Mouse (Mus musculus) liver, embryonic 16.5 days (tissue): ENCODE measurements around the gene Kcnd3. TPM values are rescaled to one million over a fixed set of nuclear protein-coding genes. Genes with fewer than 3 reads are reported as not detected.
"Not testable (repeated sequence)": the region's sequence is repeated elsewhere in the genome, so short reads cannot be mapped to it uniquely, and the experiment has no call there.

Experiments
- ATAC-seq: fragments of 200-750 bp; cut with Nextera tagmentation; 2 replicates; pipeline ENCODE4 v1.8.0; 2017; ENCODE audit warnings: low read depth, mild to moderate bottlenecking, moderate number of reproducible peaks, moderate library complexity
- H3K27ac ChIP-seq: fragments of 300-500 bp; sonication (generic); 2 replicates; pipeline ENCODE4 v1.5.1; 2014; ENCODE audit warnings: mild to moderate bottlenecking, low read length
- H3K27me3 ChIP-seq: fragments of 300-500 bp; sonication (generic); 2 replicates; pipeline ENCODE4 v1.6.1; 2014; ENCODE audit warnings: low read depth, low read length, mixed read lengths; ENCODE audit not compliant: control insufficient read depth, insufficient read depth
- H3K36me3 ChIP-seq: fragments of 300-500 bp; sonication (generic); 2 replicates; pipeline ENCODE4 v1.6.1; 2014; ENCODE audit warnings: mild to moderate bottlenecking; ENCODE audit not compliant: control insufficient read depth, insufficient read depth
- H3K4me1 ChIP-seq: fragments of 300-500 bp; sonication (generic); 2 replicates; pipeline ENCODE4 v1.6.1; 2014; ENCODE audit warnings: low read depth, low read length, mixed read lengths; ENCODE audit not compliant: control insufficient read depth
- H3K4me2 ChIP-seq: fragments of 300-500 bp; sonication (generic); 2 replicates; pipeline ENCODE4 v1.6.1; 2014; ENCODE audit warnings: low read depth, low read length, mixed read lengths
- H3K4me3 ChIP-seq: fragments of 300-500 bp; sonication (generic); 2 replicates; pipeline ENCODE4 v1.5.1; 2014; ENCODE audit warnings: low read depth, mild to moderate bottlenecking, low read length
- H3K9ac ChIP-seq: fragments of 300-500 bp; sonication (generic); 2 replicates; pipeline ENCODE4 v1.6.1; 2014; ENCODE audit warnings: low read depth, low read length
- H3K9me3 ChIP-seq: fragments of 300-500 bp; sonication (generic); replicated peaks from 2 replicates; pipeline ENCODE4 v1.6.1; 2016; ENCODE audit warnings: low read length; ENCODE audit not compliant: control insufficient read depth
- WGBS: fragments of 180-500 bp; shearing (Covaris S2); extraction: QIAGEN DNeasy Blood & Tissue Kit; methylation state at CpG from one replicate; pipeline ENCODE4 v1.1.7; 2014; ENCODE audit not compliant: insufficient replicate concordance; 5-methylcytosine and 5-hydroxymethylcytosine counted together
- polyA plus RNA-seq: library from polyadenylated mRNA; unstranded; fragments of >200 nt; fragmentation: Nextera tagmentation; extraction: Ambion mirVana; gene quantifications from 2 replicates; pipeline ENCODE4 v1.2.1, GENCODE M21; 2015

Kcnd3 gene
- polyA plus RNA-seq, 1 experiment from 2014 or later: 0.05 TPM

GRCm38 (mm10) chr3:105698311-105698710, 246.2 kb downstream of the Kcnd3 start:
- peak; percentile 60 for ATAC-seq
- no peak overlapping the region for H3K4me3 ChIP-seq
- no peaks in the 10 kb centered on the region for H3K36me3 ChIP-seq
- H3K27me3 ChIP-seq: peaks cover 34% of the 10 kb centered on the region
- WGBS: 19% methylated on average over 1 of the region's 1 CpGs
- H3K9me3 ChIP-seq: no peaks in the 10 kb centered on the region
- peak overlapping the region; percentile 32; the same call in 1 of the 2 replicates for H3K9ac ChIP-seq
- H3K4me1 ChIP-seq: peaks cover 42% of the 10 kb centered on the region
- H3K4me2 ChIP-seq: peak overlapping the region; percentile 36
- H3K27ac ChIP-seq: peak overlapping the region; percentile 89

- H3K9me3 ChIP-seq: no peaks in the 10 kb centered on the region
- peak overlapping the region; percentile 89 for H3K27ac ChIP-seq
- no peaks in the 10 kb centered on the region for H3K36me3 ChIP-seq
- H3K4me2 ChIP-seq: peak overlapping the region; percentile 36
- H3K9ac ChIP-seq: peak overlapping the region; percentile 32; the same call in 1 of the 2 replicates
- H3K4me3 ChIP-seq: no peak overlapping the region
- 37% methylated on average over 3 of the region's 3 CpGs for WGBS
- peak; percentile 93 for ATAC-seq
- H3K4me1 ChIP-seq: peaks cover 51% of the 10 kb centered on the region
- peaks cover 27% of the 10 kb centered on the region for H3K27me3 ChIP-seq
Observed at GRCm38 (mm10) chr3:105699241-105699933, 247.3 kb downstream of the Kcnd3 start.

DNA sequence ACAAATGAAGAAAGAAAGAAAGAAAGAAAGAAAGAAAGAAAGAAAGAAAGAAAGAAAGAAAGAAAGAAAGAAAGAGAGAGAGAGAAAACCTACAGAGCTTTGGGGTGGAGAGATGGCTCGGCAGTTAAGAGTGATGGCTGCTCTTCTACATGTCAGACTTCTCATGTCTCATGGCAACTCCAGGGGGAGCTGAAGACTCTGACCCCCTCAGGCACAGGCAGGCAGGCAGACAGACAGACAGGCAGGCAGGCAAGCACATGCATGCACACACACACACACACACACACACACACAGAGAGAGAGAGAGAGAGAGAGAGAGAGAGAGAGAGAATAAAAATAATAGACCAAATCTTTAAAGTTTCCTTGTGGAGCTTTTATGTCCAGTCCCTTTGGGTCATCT, 248.7 kb downstream of the Kcnd3 start:
- H3K9me3 ChIP-seq, ATAC-seq, H3K4me3 ChIP-seq, H3K36me3 ChIP-seq, H3K27ac ChIP-seq: not testable (repeated sequence)
- WGBS: 19% methylated on average over 1 of the region's 1 CpGs
- H3K4me1 ChIP-seq: peaks cover 61% of the 10 kb centered on the region
- peak overlapping the region; percentile 8; the same call in 1 of the 2 replicates for H3K4me2 ChIP-seq
- H3K27me3 ChIP-seq: peaks cover 19% of the 10 kb centered on the region
- H3K9ac ChIP-seq: peak overlapping the region; percentile 38

GRCm38 (mm10) chr3:105701399-105701798, 249.3 kb downstream of the Kcnd3 start:
- no peak overlapping the region; the same call in 1 of the 2 replicates for H3K27ac ChIP-seq
- H3K4me2 ChIP-seq: peak overlapping the region; percentile 8
- no peaks in the 10 kb centered on the region for H3K36me3 ChIP-seq
- no peaks in the 10 kb centered on the region for H3K9me3 ChIP-seq
- H3K27me3 ChIP-seq: peaks cover 19% of the 10 kb centered on the region
- no peak overlapping the region; the same call in 1 of the 2 replicates for H3K4me3 ChIP-seq
- peaks cover 61% of the 10 kb centered on the region for H3K4me1 ChIP-seq
- ATAC-seq: peak; percentile 6; the same call in 1 of the 2 replicates
- 22% methylated on average over 5 of the region's 5 CpGs for WGBS
- H3K9ac ChIP-seq: peak overlapping the region; percentile 38

GRCm38 (mm10) chr3:105703571-105703970, 251.4 kb downstream of the Kcnd3 start:
- Histone ChIP-seq H3K4me3 (no peak overlapping the region), H3K27ac (no peak overlapping the region), H3K4me2 (no peak overlapping the region), H3K4me1 (peaks cover 54% of the 10 kb centered on the region), H3K27me3 (peaks cover 18% of the 10 kb centered on the region), H3K9ac (no peak overlapping the region), H3K9me3 (no peaks in the 10 kb centered on the region), H3K36me3 (no peaks in the 10 kb centered on the region)
- no peak for ATAC-seq
- WGBS: 58% methylated on average over 6 of the region's 6 CpGs

- WGBS: 6% methylated on average over 39 of the region's 43 CpGs
Observed at GRCm38 (mm10) chr3:105704031-105705008, 252.2 kb downstream of the Kcnd3 start, which contains the start of gene Inka2. Gene Inka2 (plus strand): TSS chr3:105704599.

GRCm38 (mm10) chr3:105705061-105705549, 253.0 kb downstream of the Kcnd3 start:
- peak; percentile 11 for ATAC-seq
- Histone ChIP-seq H3K4me1 (peaks cover 38% of the 10 kb centered on the region), H3K4me2 (peak overlapping the region; percentile 97), H3K27ac (no peak overlapping the region), H3K9ac (peak overlapping the region; percentile 58), H3K9me3 (no peaks in the 10 kb centered on the region), H3K36me3 (no peaks in the 10 kb centered on the region), H3K27me3 (peaks cover 18% of the 10 kb centered on the region), H3K4me3 (peak overlapping the region; percentile 63)
- under 1% methylated on average over 28 of the region's 28 CpGs for WGBS

More at GRCm38 (mm10) chr3:105704031-105705008, 252.2 kb downstream of the Kcnd3 start, which contains the start of gene Inka2:
- peak; percentile 94 for ATAC-seq
- peaks cover 46% of the 10 kb centered on the region for H3K4me1 ChIP-seq
- 0 out of 2 replicates have a peak within 1 kb of the TSS, but pooled peaks have one; percentile 31 for H3K27ac ChIP-seq
- H3K36me3 ChIP-seq: no peaks in the 10 kb centered on the region
- H3K27me3 ChIP-seq: peaks cover 18% of the 10 kb centered on the region
- peak within 1 kb of the TSS; percentile 63 for H3K4me3 ChIP-seq
- H3K9me3 ChIP-seq: no peaks in the 10 kb centered on the region
- H3K4me2 ChIP-seq: peak within 1 kb of the TSS; percentile 97
- peak within 1 kb of the TSS; percentile 58 for H3K9ac ChIP-seq

DNA sequence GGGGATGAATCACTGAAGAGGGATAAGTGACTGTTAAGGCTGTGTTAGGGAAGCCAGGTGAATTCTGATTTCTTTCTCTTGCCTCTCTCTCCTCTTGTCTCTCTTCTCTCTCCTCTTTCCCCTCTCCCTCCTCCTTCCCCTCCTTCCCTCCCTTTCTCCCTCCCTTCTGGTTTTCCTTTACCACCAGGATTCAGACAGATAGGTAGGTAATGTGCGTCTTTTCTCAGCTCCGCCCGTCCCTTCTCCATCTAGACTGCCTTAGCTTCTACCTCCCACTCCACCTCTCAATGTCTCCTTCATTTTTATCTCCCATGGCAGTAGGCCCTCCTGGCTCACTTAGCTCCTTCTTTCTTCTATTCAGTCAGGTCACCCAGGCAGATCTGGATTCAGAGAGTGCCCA, 253.4 kb downstream of the Kcnd3 start:
- no peak overlapping the region for H3K9ac ChIP-seq
- peaks cover 18% of the 10 kb centered on the region for H3K27me3 ChIP-seq
- no peak for ATAC-seq
- H3K9me3 ChIP-seq: no peaks in the 10 kb centered on the region
- peak overlapping the region; percentile 97 for H3K4me2 ChIP-seq
- peaks cover 35% of the 10 kb centered on the region for H3K4me1 ChIP-seq
- 38% methylated on average over 3 of the region's 3 CpGs for WGBS
- H3K36me3 ChIP-seq: no peaks in the 10 kb centered on the region
- no peak overlapping the region for H3K27ac ChIP-seq
- H3K4me3 ChIP-seq: peak overlapping the region; percentile 63
